Mouse (Mus musculus): ENCODE measurements around the gene Edf1. TPM values are rescaled to one million over a fixed set of nuclear protein-coding genes. Genes with fewer than 3 reads are reported as not detected.

Gene Edf1
- polyA plus RNA-seq, 1 experiment: 350 TPM

DNA sequence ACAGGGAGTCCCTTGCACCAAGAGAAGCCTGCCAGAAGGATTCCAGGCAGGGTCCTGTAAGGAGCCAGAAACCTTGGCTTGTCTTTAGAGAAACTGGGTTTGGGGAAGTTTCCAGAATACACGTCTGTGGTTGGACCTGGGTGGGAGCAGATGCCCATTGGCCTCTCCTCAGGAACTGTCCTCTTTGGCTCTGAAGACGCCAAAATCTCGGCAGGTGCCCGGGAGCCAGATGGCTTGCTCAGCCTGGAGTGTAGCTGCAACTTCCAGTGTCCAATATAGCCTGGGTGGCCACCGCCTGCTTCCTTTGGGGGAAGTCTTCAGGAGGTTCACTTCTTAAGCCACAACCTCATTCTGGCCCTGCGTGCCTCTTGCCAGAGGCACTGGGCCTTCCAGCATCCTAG lies 24.3 kb downstream of the Edf1 start:
- H3K4me1 ChIP-seq (ENCODE audit: control insufficient read depth, insufficient read depth, low read length): peaks cover 63% of the 10 kb centered on the region
- peak; percentile 92 to 96 for DNase-seq
- WGBS: 2% methylated on average over 6 of the region's 6 CpGs

DNA sequence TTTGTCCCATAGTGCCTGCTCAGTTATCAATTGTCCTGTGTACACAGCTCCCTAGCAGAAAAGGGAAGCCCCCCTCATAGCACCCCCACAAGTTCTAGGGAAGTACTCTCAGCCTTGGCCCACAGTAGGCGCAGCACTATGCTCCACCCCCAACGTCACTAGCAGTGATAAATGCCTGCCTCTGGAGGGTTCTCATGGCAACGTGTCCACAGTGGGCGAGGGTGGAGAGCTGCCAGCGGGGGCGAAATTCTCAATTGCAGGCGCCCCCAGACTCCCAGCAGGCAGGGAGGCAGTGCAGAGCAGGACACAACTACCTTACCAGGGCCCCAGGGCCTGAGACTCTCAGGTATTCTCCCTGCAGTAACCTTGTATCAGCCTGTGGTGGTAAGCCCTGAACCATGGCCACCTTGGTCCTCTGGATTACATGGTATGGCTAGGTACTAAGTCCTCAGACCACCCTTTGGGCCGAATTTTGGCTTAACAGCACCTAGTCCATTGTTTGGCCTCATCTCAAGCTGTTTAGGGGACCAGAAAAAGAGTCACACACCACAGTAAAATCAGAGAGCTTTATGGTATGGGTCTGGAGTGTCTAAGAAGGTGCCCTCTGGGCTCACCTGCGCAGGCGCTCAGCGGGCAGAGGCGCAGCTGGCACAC lies 24.9 kb downstream of the Edf1 start:
- TF ChIP-seq POLR2A (IDR thresholded peaks at IDR 0.05; ENCODE audit: borderline replicate concordance, insufficient read depth, low read length): no peak
- no peak for TF ChIP-seq CTCF (IDR thresholded peaks at IDR 0.05; ENCODE audit: borderline replicate concordance, insufficient read depth, low read depth, low read length)
- Histone ChIP-seq H3K4me1 (ENCODE audit: control insufficient read depth, insufficient read depth, low read length) (peaks cover 56% of the 10 kb centered on the region), H3K27me3 (ENCODE audit: control insufficient read depth, insufficient read depth, low read length) (no peaks in the 10 kb centered on the region), H3K4me3 (replicated peaks; ENCODE audit: insufficient read depth, low read depth, low read length) (no peak overlapping the region), H3K27ac (ENCODE audit: insufficient read depth, low read length) (peak overlapping the region; percentile 96)
- peak; percentile 64 for DNase-seq
- 21% methylated on average over 12 of the region's 12 CpGs for whole genome bisulfite sequencing

More for the DNA sequence above, 24.3 kb downstream of the Edf1 start:
- no peak for TF ChIP-seq POLR2A (IDR thresholded peaks at IDR 0.05; ENCODE audit: borderline replicate concordance, insufficient read depth, low read length)
- no peak for TF ChIP-seq CTCF (IDR thresholded peaks at IDR 0.05; ENCODE audit: borderline replicate concordance, insufficient read depth, low read depth, low read length)
- H3K4me3 ChIP-seq (replicated peaks; ENCODE audit: insufficient read depth, low read depth, low read length): peak overlapping the region; percentile 70
- H3K27me3 ChIP-seq (ENCODE audit: control insufficient read depth, insufficient read depth, low read length): no peaks in the 10 kb centered on the region
- H3K27ac ChIP-seq (ENCODE audit: insufficient read depth, low read length): peak overlapping the region; percentile 96

DNA sequence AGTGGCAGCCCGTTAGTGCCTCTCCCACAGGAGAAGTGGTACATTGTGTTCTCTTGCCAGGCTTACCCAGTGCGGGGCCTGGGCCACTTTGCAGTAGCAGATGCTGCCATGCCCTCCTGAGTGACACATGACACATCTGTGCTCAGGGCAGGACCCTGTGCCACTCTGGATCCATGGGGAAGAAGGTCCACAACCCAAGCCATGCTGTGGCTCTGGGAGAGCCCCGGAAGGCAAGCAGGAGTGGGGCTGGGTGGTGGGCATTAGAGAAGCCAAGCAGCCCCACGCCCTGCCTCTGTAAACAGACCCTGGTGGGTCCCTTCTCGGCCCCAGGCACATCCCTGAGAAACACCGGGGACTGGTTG lies 25.5 kb downstream of the Edf1 start:
- H3K27ac ChIP-seq (ENCODE audit: insufficient read depth, low read length): peak overlapping the region; percentile 96
- TF ChIP-seq CTCF (IDR thresholded peaks at IDR 0.05; ENCODE audit: borderline replicate concordance, insufficient read depth, low read depth, low read length): no peak
- TF ChIP-seq POLR2A (IDR thresholded peaks at IDR 0.05; ENCODE audit: borderline replicate concordance, insufficient read depth, low read length): no peak
- peaks cover 52% of the 10 kb centered on the region for H3K4me1 ChIP-seq (ENCODE audit: control insufficient read depth, insufficient read depth, low read length)
- 28% methylated on average over 6 of the region's 6 CpGs for WGBS
- H3K27me3 ChIP-seq (ENCODE audit: control insufficient read depth, insufficient read depth, low read length): no peaks in the 10 kb centered on the region
- peak in 1 of 2 experiments; percentile 49 for DNase-seq
- no peak overlapping the region for H3K4me3 ChIP-seq (replicated peaks; ENCODE audit: insufficient read depth, low read depth, low read length)

DNA sequence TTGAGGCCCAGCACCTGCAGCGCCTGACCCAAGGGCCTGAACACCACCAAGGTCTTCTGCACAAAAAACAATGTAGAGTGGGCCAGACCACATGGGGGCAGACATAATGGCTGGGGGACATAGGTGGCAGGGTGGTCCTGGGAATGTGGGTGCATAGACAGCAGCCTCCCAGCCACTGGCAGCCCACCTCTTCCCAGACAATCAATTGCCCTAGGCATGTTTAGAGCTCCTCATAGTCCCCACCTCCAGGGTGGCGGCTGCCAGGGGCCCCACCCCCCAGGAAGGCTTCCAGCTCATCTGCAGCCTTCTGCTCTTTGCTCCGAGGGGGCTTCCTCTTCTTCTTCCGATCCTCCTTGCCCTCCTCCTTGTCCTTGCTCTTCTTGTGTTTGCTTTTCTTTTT lies 25.9 kb downstream of the Edf1 start:
- H3K27ac ChIP-seq (ENCODE audit: insufficient read depth, low read length): peak overlapping the region; percentile 96

DNA sequence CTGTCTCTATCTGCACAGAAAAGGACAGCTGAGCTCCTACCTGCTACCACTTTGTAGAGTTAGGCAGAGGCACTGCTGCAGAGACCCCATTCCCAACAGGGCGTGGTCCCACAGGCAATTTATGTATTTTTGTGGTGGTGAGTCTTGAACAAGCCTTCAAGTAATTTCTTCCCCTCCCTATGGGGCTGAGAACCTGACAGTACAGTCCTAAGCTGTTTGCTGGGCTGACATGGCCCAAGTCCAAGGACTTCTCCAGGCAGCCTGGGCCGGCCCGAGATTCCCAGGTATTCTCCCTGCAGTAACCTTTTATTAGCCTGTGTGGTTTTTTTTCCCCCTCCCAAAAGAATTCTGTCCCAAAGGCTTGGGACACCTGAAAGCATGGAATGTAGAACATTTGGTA lies 26.5 kb downstream of the Edf1 start:
- WGBS: 38% methylated on average over 3 of the region's 3 CpGs
- H3K27ac ChIP-seq (ENCODE audit: insufficient read depth, low read length): no peak overlapping the region; the same call in 1 of the 2 replicates
- no peak overlapping the region for H3K4me3 ChIP-seq (replicated peaks; ENCODE audit: insufficient read depth, low read depth, low read length)
- TF ChIP-seq CTCF (IDR thresholded peaks at IDR 0.05; ENCODE audit: borderline replicate concordance, insufficient read depth, low read depth, low read length): no peak
- peak; percentile 61 to 67 for DNase-seq
- no peaks in the 10 kb centered on the region for H3K27me3 ChIP-seq (ENCODE audit: control insufficient read depth, insufficient read depth, low read length)
- H3K4me1 ChIP-seq (ENCODE audit: control insufficient read depth, insufficient read depth, low read length): peaks cover 42% of the 10 kb centered on the region

More for the DNA sequence above, 25.9 kb downstream of the Edf1 start:
- Histone ChIP-seq H3K4me1 (ENCODE audit: control insufficient read depth, insufficient read depth, low read length) (peaks cover 48% of the 10 kb centered on the region), H3K27me3 (ENCODE audit: control insufficient read depth, insufficient read depth, low read length) (no peaks in the 10 kb centered on the region), H3K4me3 (replicated peaks; ENCODE audit: insufficient read depth, low read depth, low read length) (no peak overlapping the region)
- TF ChIP-seq CTCF (IDR thresholded peaks at IDR 0.05; ENCODE audit: borderline replicate concordance, insufficient read depth, low read depth, low read length) (no peak), POLR2A (IDR thresholded peaks at IDR 0.05; ENCODE audit: borderline replicate concordance, insufficient read depth, low read length) (no peak)
- DNase-seq: peak in 1 of 2 experiments; percentile 34
- 30% methylated on average over 4 of the region's 4 CpGs for WGBS

DNA sequence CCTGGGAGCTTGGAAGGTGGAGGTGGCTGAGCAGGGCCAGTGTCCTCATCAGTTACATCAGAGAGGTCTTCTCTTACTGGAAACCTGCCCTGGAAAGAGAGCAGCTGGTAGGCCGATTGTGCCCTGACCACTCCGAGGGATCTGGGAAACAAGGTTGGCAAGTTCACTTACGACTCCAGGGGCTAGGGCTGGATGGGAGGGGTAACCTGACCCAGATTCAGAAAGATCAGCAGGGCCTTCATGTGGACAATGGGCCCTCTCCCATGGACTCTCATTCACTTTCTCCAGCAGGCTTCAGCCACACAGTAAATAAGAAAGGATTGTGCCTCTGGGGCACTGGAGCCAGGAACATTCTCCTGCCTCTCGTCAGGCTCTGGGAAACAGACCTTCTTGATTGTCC lies 27.2 kb downstream of the Edf1 start:
- peak overlapping the region; percentile 31 for H3K27ac ChIP-seq (ENCODE audit: insufficient read depth, low read length)
- peaks cover 37% of the 10 kb centered on the region for H3K4me1 ChIP-seq (ENCODE audit: control insufficient read depth, insufficient read depth, low read length)
- peak in 1 of 2 experiments; percentile 40 for DNase-seq
- no peak overlapping the region for H3K4me3 ChIP-seq (replicated peaks; ENCODE audit: insufficient read depth, low read depth, low read length)
- H3K27me3 ChIP-seq (ENCODE audit: control insufficient read depth, insufficient read depth, low read length): no peaks in the 10 kb centered on the region
- TF ChIP-seq POLR2A (IDR thresholded peaks at IDR 0.05; ENCODE audit: borderline replicate concordance, insufficient read depth, low read length): no peak
- WGBS: 16% methylated on average over 4 of the region's 4 CpGs

DNA sequence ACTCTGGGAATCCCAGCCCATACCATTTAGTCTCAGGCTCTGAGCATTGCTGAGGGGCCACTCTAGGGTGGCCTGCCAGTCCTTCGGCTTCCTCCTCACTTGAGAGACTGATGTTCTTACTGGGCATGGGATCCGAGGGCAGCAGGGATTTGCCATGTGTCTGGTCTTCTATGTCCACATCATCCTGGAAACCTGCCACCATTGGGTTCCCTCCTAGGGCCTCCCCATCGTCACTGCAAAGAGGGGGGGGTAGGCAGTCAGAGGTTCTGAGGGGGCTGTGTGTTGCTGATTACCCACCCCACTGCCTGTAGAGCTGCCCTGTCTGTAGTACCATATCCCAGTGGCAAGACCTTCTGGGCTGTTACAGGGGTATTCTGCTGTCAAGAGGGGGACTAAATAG lies 28.0 kb downstream of the Edf1 start:
- no peak overlapping the region for H3K27ac ChIP-seq (ENCODE audit: insufficient read depth, low read length)
- WGBS: 18% methylated on average over 3 of the region's 3 CpGs
- H3K4me3 ChIP-seq (replicated peaks; ENCODE audit: insufficient read depth, low read depth, low read length): no peak overlapping the region
- peaks cover 36% of the 10 kb centered on the region for H3K4me1 ChIP-seq (ENCODE audit: control insufficient read depth, insufficient read depth, low read length)
- no peak for TF ChIP-seq POLR2A (IDR thresholded peaks at IDR 0.05; ENCODE audit: borderline replicate concordance, insufficient read depth, low read length)
- DNase-seq: peak in 1 of 2 experiments; percentile 28
- no peaks in the 10 kb centered on the region for H3K27me3 ChIP-seq (ENCODE audit: control insufficient read depth, insufficient read depth, low read length)

DNA sequence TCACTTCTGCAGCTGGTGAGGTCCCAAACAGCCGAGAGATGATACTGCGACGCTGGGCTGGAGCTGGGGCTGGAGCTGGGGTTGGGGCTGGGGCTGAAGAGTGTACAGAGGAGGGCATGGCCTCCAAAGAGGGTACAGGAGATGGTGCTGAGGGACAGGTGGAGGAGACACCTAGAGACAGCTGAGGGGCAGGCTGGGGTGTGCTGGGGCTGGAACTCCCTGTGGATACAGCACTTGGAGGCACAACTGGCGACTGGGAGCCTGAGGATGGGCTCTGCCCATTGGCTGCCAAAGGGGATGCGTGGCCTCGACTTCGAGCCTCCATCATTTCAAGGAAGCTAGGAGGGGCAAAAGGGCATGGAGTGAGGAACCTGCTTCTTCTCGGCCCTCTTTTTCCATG lies 29.6 kb downstream of the Edf1 start:
- TF ChIP-seq CTCF (IDR thresholded peaks at IDR 0.05; ENCODE audit: borderline replicate concordance, insufficient read depth, low read depth, low read length) (no peak), POLR2A (IDR thresholded peaks at IDR 0.05; ENCODE audit: borderline replicate concordance, insufficient read depth, low read length) (no peak)
- no peaks in the 10 kb centered on the region for H3K27me3 ChIP-seq (ENCODE audit: control insufficient read depth, insufficient read depth, low read length)
- no peak overlapping the region for H3K4me3 ChIP-seq (replicated peaks; ENCODE audit: insufficient read depth, low read depth, low read length)
- H3K27ac ChIP-seq (ENCODE audit: insufficient read depth, low read length): no peak overlapping the region
- no peak for DNase-seq
- peaks cover 33% of the 10 kb centered on the region for H3K4me1 ChIP-seq (ENCODE audit: control insufficient read depth, insufficient read depth, low read length)
- 91% methylated on average over 8 of the region's 8 CpGs for WGBS
